Mouse (Mus musculus) myocyte (in vitro differentiated cells): ENCODE measurements around the gene Tbxas1.

Source experiments
- CEBPB ChIP-seq: IDR thresholded peaks from 2 replicates; pipeline ENCODE4 v1.6.1; 2011; ENCODE audit warnings: mild to moderate bottlenecking, moderate library complexity; ENCODE audit not compliant: poor library complexity, insufficient read depth, severe bottlenecking
- MAX ChIP-seq: IDR thresholded peaks from one replicate; pipeline ENCODE4 v1.6.1; 2011; ENCODE audit warnings: low read depth, mild to moderate bottlenecking, control low read depth
- MYOD1 ChIP-seq, 3 experiments: IDR thresholded peaks; one replicate each; pipeline ENCODE4 v1.6.1; 2011; ENCODE audit warnings: control low read depth in 2 of 3, low read depth in 2 of 3, mild to moderate bottlenecking in 2 of 3, moderate library complexity in 1 of 3; ENCODE audit not compliant: insufficient read length in 2 of 3, control insufficient read depth in 1 of 3
- POLR2A ChIP-seq: IDR thresholded peaks from one replicate; pipeline ENCODE4 v1.6.1; 2011; ENCODE audit warnings: low read depth, mild to moderate bottlenecking, control low read depth, moderate library complexity; ENCODE audit not compliant: insufficient read length
- POLR2AphosphoS2 ChIP-seq: IDR thresholded peaks from one replicate; pipeline ENCODE4 v1.6.1; 2011; ENCODE audit warnings: low read depth, control low read depth; ENCODE audit not compliant: insufficient read length
- REST ChIP-seq: IDR thresholded peaks from one replicate; pipeline ENCODE4 v1.6.1; 2011; ENCODE audit warnings: mild to moderate bottlenecking, control low read depth, moderate library complexity; ENCODE audit not compliant: insufficient read depth, insufficient read length
- SRF ChIP-seq: IDR thresholded peaks from one replicate; pipeline ENCODE4 v1.6.1; 2011; ENCODE audit warnings: low read depth; ENCODE audit not compliant: control insufficient read depth, insufficient read length
- TCF12 ChIP-seq: IDR thresholded peaks from one replicate; pipeline ENCODE4 v1.6.1; 2011; ENCODE audit warnings: mild to moderate bottlenecking, control low read depth; ENCODE audit not compliant: poor library complexity, insufficient read depth, severe bottlenecking
- USF1 ChIP-seq: IDR thresholded peaks from one replicate; pipeline ENCODE4 v1.6.1; 2011; ENCODE audit warnings: low read depth, mild to moderate bottlenecking, control low read depth, moderate library complexity

DNA sequence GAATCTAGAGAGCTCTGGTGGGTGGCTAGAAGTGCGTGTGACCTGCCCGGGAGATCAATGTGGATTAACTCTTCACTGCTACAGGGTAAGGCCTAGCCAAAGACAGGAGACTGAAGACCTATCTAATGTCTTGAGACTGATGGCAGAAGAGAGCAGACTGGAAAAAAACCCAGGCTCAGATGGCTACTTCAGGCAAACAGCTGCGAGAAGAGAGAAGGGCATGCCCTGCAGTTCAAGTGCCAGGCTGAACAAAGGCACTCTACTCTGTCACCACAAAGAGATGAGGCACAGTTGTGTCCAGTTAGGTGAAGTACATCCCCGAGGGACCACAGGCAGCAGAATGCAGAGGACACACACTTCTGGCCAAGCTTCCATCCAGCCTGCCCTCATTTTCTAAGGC is 37.1 kb upstream of the Tbxas1 start:
- TF ChIP-seq POLR2A (no peak), SRF (no peak), POLR2AphosphoS2 (no peak), USF1 (no peak), MAX (no peak), TCF12 (no peak), REST (no peak), MYOD1 (IDR thresholded peaks at IDR 0.05; ENCODE audit: control insufficient read depth in 1 of 3, insufficient read length in 2 of 3, low read depth in 2 of 3) (peak; percentile 31 to 69 (median 68)), CEBPB (no peak)
